Mouse (Mus musculus) left cerebral cortex, postnatal 10 days (tissue): ENCODE measurements around the gene Barhl1. TPM values are rescaled to one million over a fixed set of nuclear protein-coding genes. Genes with fewer than 3 reads are reported as not detected.

Experiments used
- DNase-seq, 2 experiments: peaks; one replicate each; pipeline ENCODE4 v3.0.0; 2021 to 2022; ENCODE audit warnings: low spot score in 2 of 2, mixed read lengths in 1 of 2; ENCODE audit errors: extremely low spot score in 1 of 2
- intact Hi-C: fragments of 180-260 bp; cut with DNase I; formaldehyde crosslinking; loops from one replicate; pipeline ENCODE4 v1.15.1; 2025
- total RNA-seq, 2 experiments: library from RNA; stranded (reverse); gene quantifications; 2 replicates each; pipeline ENCODE4 v1.2.3; 2021

The Barhl1 gene
- total RNA-seq, 2 experiments from 2014 or later = not detected

- peak in 1 of 2 experiments; percentile 38 for DNase-seq
- intact Hi-C loops = no loop called here
Measured at GRCm38 (mm10) chr2:28882826-28883485, 33.5 kb downstream of the Barhl1 start.

GRCm38 (mm10) chr2:28882047-28882446 is 34.4 kb downstream of the Barhl1 start:
- intact Hi-C loops = no loop called here
- no peak for DNase-seq

GRCm38 (mm10) chr2:28881275-28881674 is 35.2 kb downstream of the Barhl1 start:
- intact Hi-C loops = no loop called here
- DNase-seq = peak in 1 of 2 experiments; percentile 50

- intact Hi-C loops = no loop called here
- DNase-seq = no peak
Measured at GRCm38 (mm10) chr2:28875554-28875953, 40.9 kb downstream of the Barhl1 start.

- DNase-seq = no peak
- intact Hi-C loops = no loop called here
Measured at GRCm38 (mm10) chr2:28867495-28867894, 49.0 kb downstream of the Barhl1 start.

- no peak for DNase-seq
- intact Hi-C loops = no loop called here
Measured at GRCm38 (mm10) chr2:28863857-28864256, 52.6 kb downstream of the Barhl1 start.

GRCm38 (mm10) chr2:28860678-28861423 is 55.6 kb downstream of the Barhl1 start:
- intact Hi-C loops = no loop called here
- no peak for DNase-seq

GRCm38 (mm10) chr2:28859303-28859702 is 57.2 kb downstream of the Barhl1 start:
- intact Hi-C loops = no loop called here
- no peak for DNase-seq

Other genes with a start within 250 kb of the Barhl1 start
- gene Spaca9, start 216.9 kb downstream of the Barhl1 start, total RNA-seq = under 1 TPM in 1 of 2 experiments, not detected in 1; 0.60 TPM
- gene Ak8, start 216.5 kb downstream of the Barhl1 start, total RNA-seq = 1 to 10 TPM; 1.2 to 2.0 TPM
- 10 to 100 TPM; 35.7 to 39.4 TPM for gene Gtf3c4, start 76.3 kb downstream of the Barhl1 start, total RNA-seq
- 1 to 10 TPM; 6.0 to 8.0 TPM for gene Ddx31, start 76.3 kb downstream of the Barhl1 start, total RNA-seq
- gene Cfap77, start 138.4 kb upstream of the Barhl1 start, total RNA-seq = 1 to 10 TPM in 1 of 2 experiments, under 1 TPM in 1; 0.91 to 1.1 TPM
- gene Ttf1, start 143.6 kb upstream of the Barhl1 start, total RNA-seq = 1 to 10 TPM; 9.1 to 9.6 TPM
- 10 to 100 TPM; 49.9 to 60.9 TPM for gene Setx, start 207.5 kb upstream of the Barhl1 start, total RNA-seq